In genomic region chr7:89948026-89948425, GRCm38 (mm10) we compare ENCODE assay signal across 16 mouse cellular contexts. TPM values are rescaled to one million over a fixed set of nuclear protein-coding genes. Genes with fewer than 3 reads are reported as not detected.
DNase-seq lines count a peak whose midpoint lies in the region; ATAC-seq and TF ChIP-seq lines count a peak whose summit lies in the region.
"Had no signal": no experiment of that assay in that cellular context is flagged by ENCODE, and none has a peak within 500 bp of the region (broad histone marks: within the 10 kb centered on the region; RNA-seq: fewer than 3 reads in every experiment).

No protein-coding gene starts in this region.

- 65% methylated on average over 7 of the region's 7 CpGs for WGBS in heart, postnatal 0 days
- WGBS in heart, embryonic 10.5 days, result 81% methylated on average over 7 of the region's 7 CpGs

- H3K36me3 ChIP-seq in heart, postnatal 0 days (replicated peaks; ENCODE audit: control insufficient read depth, insufficient read depth, low read length), result no peaks in the 10 kb centered on the region
- no peaks in the 10 kb centered on the region for H3K36me3 ChIP-seq in heart, embryonic 10.5 days
- H3K36me3 ChIP-seq: midbrain, embryonic 13.5 days had no signal

- no peak overlapping the region for H3K4me3 ChIP-seq in heart, postnatal 0 days (ENCODE audit: low read depth, low read length)
- no peak overlapping the region for H3K4me3 ChIP-seq in heart, embryonic 10.5 days
- H3K4me3 ChIP-seq: liver, embryonic 12.5 days; midbrain, embryonic 13.5 days had no signal

- H3K9ac ChIP-seq in heart, postnatal 0 days (replicated peaks; ENCODE audit: low read depth, low read length), result no peak overlapping the region
- H3K9ac ChIP-seq: hindbrain, embryonic 14.5 days; liver, embryonic 12.5 days; midbrain, embryonic 13.5 days had no signal

- H3K4me2 ChIP-seq in heart, postnatal 0 days (ENCODE audit: low read depth, low read length), result no peak overlapping the region
- H3K4me2 ChIP-seq: hindbrain, embryonic 14.5 days; liver, embryonic 12.5 days; midbrain, embryonic 13.5 days had no signal

- no peaks in the 10 kb centered on the region for H3K4me1 ChIP-seq in heart, postnatal 0 days (ENCODE audit: control insufficient read depth, insufficient read depth)
- no peaks in the 10 kb centered on the region for H3K4me1 ChIP-seq in heart, embryonic 10.5 days
- H3K4me1 ChIP-seq: liver, embryonic 12.5 days; midbrain, embryonic 13.5 days had no signal

- no peak for TF ChIP-seq CTCF in heart, postnatal 0 days (IDR thresholded peaks at IDR 0.05; ENCODE audit: low read depth)

- no peak overlapping the region for H3K27ac ChIP-seq in heart, postnatal 0 days (ENCODE audit: low read depth)
- no peak overlapping the region for H3K27ac ChIP-seq in heart, embryonic 10.5 days
- H3K27ac ChIP-seq: hindbrain, embryonic 14.5 days; liver, embryonic 12.5 days; macrophage; midbrain, embryonic 13.5 days had no signal

- peak; percentile 31 for DNase-seq in adrenal gland, postnatal 14 days
- DNase-seq in adrenal gland, postnatal 36 days, result no peak
- DNase-seq in heart, postnatal 0 days (ENCODE audit: low spot score), result peak; percentile 19
- no peak for DNase-seq in heart, embryonic 10.5 days (ENCODE audit: low spot score)
- peak; percentile 17 for DNase-seq in urinary bladder, postnatal 14 days (ENCODE audit: low spot score)
- no peak for DNase-seq in urinary bladder, postnatal 4 days (ENCODE audit: low spot score in 2 of 2)
- no peak for DNase-seq in neural tube, embryonic 10.5 days (ENCODE audit: extremely low spot score, low spot score)
- DNase-seq in frontal cortex, adult 2 months (ENCODE audit: extremely low spot score in 1 of 2, low spot score in 1 of 2), result no peak

- no peaks in the 10 kb centered on the region for H3K9me3 ChIP-seq in heart, postnatal 0 days (replicated peaks; ENCODE audit: control insufficient read depth, low read length)
- H3K9me3 ChIP-seq in heart, embryonic 10.5 days, result no peaks in the 10 kb centered on the region
- H3K9me3 ChIP-seq: liver, embryonic 12.5 days; midbrain, embryonic 13.5 days had no signal

- no peaks in the 10 kb centered on the region for H3K27me3 ChIP-seq in heart, postnatal 0 days (ENCODE audit: control insufficient read depth, insufficient read depth, low read length)
- H3K27me3 ChIP-seq in heart, embryonic 10.5 days (ENCODE audit: insufficient read depth, poor library complexity, severe bottlenecking), result no peaks in the 10 kb centered on the region
- H3K27me3 ChIP-seq: liver, embryonic 12.5 days; midbrain, embryonic 13.5 days had no signal

- no peak for ATAC-seq in heart, postnatal 0 days (ENCODE audit: insufficient read depth, low read depth)
- ATAC-seq: liver, embryonic 12.5 days; midbrain, embryonic 13.5 days had no signal

- TF ChIP-seq EP300 in heart, postnatal 0 days (IDR thresholded peaks at IDR 0.05; ENCODE audit: low read depth), result no peak

RNA-seq across cellular contexts. Expression of gene Hikeshi, which starts 7.0 kb away (rescaled TPM):
- total RNA-seq in adrenal gland, postnatal 14 days (2021), result 46.7 and 55.2 TPM in 2 replicates
- 10 to 100 TPM; 79.1 to 87.2 TPM for total RNA-seq in adrenal gland, postnatal 36 days (2021)
- 22.6 and 120 TPM in 2 replicates for total RNA-seq in heart, postnatal 0 days (2014; rRNA removed; ENCODE audit: low replicate concordance)
- 90.9 and 103 TPM in 2 replicates for polyA plus RNA-seq in heart, postnatal 0 days (2015; fragmentation: Nextera tagmentation; extraction: Ambion mirVana)
- 131 and 136 TPM in 2 replicates for polyA plus RNA-seq in heart, embryonic 10.5 days (2016; fragmentation: Nextera tagmentation; extraction: Ambion mirVana)
- 71.8 and 73.7 TPM in 2 replicates for polyA plus RNA-seq in frontal cortex, adult 2 months (2012; rRNA removed)

RNA-seq across cellular contexts. Expression of gene Eed, which starts 32.8 kb away (rescaled TPM):
- total RNA-seq in adrenal gland, postnatal 14 days (2021), result 53.0 and 63.1 TPM in 2 replicates
- total RNA-seq in adrenal gland, postnatal 36 days (2021), result 10 to 100 TPM; 41.0 to 56.5 TPM
- total RNA-seq in heart, postnatal 0 days (2014; rRNA removed; ENCODE audit: low replicate concordance), result 16.5 and 38.1 TPM in 2 replicates
- 26.7 and 27.9 TPM in 2 replicates for polyA plus RNA-seq in heart, postnatal 0 days (2015; fragmentation: Nextera tagmentation; extraction: Ambion mirVana)
- 59.8 and 74.4 TPM in 2 replicates for polyA plus RNA-seq in heart, embryonic 10.5 days (2016; fragmentation: Nextera tagmentation; extraction: Ambion mirVana)
- polyA plus RNA-seq in frontal cortex, adult 2 months (2012; rRNA removed), result 29.9 and 31.5 TPM in 2 replicates

RNA-seq across cellular contexts. Expression of gene Ccdc81, which starts 44.6 kb away (rescaled TPM):
- total RNA-seq in adrenal gland, postnatal 14 days (2021), result 0.11 TPM in 2 replicates
- under 1 TPM in 1 of 2 experiments, not detected in 1; 0.30 TPM for total RNA-seq in adrenal gland, postnatal 36 days (2021)
- not detected in 2 replicates for total RNA-seq in heart, postnatal 0 days (2014; rRNA removed; ENCODE audit: low replicate concordance)
- 0.04 TPM in 1 of 2 replicates, not detected in the other for polyA plus RNA-seq in heart, postnatal 0 days (2015; fragmentation: Nextera tagmentation; extraction: Ambion mirVana)
- polyA plus RNA-seq in heart, embryonic 10.5 days (2016; fragmentation: Nextera tagmentation; extraction: Ambion mirVana), result 0.05 TPM in 1 of 2 replicates, not detected in the other
- polyA plus RNA-seq in frontal cortex, adult 2 months (2012; rRNA removed), result 0.99 and 1.1 TPM in 2 replicates
- total RNA-seq: common myeloid progenitor, adult 5-6 weeks had no signal
- polyA plus RNA-seq: liver, embryonic 12.5 days; macrophage; neural tube, embryonic 11.5 days; small intestine, adult 2 months; stomach, embryonic 14.5 days had no signal

Comparison
In these comparisons a context has a peak if more than half of its experiments do, and no peak if none do; other contexts are left out.
1. DNase-seq: peak in adrenal gland, postnatal 14 days (single experiment), heart, postnatal 0 days (single experiment) and urinary bladder, postnatal 14 days (single experiment); none in adrenal gland, postnatal 36 days (0 of 2), heart, embryonic 10.5 days (single experiment), urinary bladder, postnatal 4 days (0 of 2), neural tube, embryonic 10.5 days (single experiment) and frontal cortex, adult 2 months (0 of 2).